In genomic region chr11:44437786-44438185, GRCm38 (mm10) we compare ENCODE assay signal across 39 mouse cellular contexts. TPM values are rescaled to one million over a fixed set of nuclear protein-coding genes. Genes with fewer than 3 reads are reported as not detected.
DNase-seq lines count a peak whose midpoint lies in the region; ATAC-seq and TF ChIP-seq lines count a peak whose summit lies in the region.
"Had no signal": no experiment of that assay in that cellular context is flagged by ENCODE, and none has a peak within 500 bp of the region (broad histone marks: within the 10 kb centered on the region; RNA-seq: fewer than 3 reads in every experiment).

No protein-coding gene starts in this region.

- no peaks in the 10 kb centered on the region for H3K4me1 ChIP-seq in liver, adult 2 months (ENCODE audit: control insufficient read depth, insufficient read depth, low read length)
- no peaks in the 10 kb centered on the region for H3K4me1 ChIP-seq in liver, embryonic 11.5 days (replicated peaks; ENCODE audit: control insufficient read depth, insufficient read depth, low read length)
- peaks cover 20% of the 10 kb centered on the region for H3K4me1 ChIP-seq in bone marrow macrophage, adult 2 months (ENCODE audit: control insufficient read depth, insufficient read depth, low read length)
- H3K4me1 ChIP-seq: embryonic facial prominence, embryonic 10.5 days; embryonic facial prominence, embryonic 15.5 days; forebrain, embryonic 12.5 days; heart, embryonic 13.5 days; limb, embryonic 10.5 days; limb, embryonic 15.5 days; liver, embryonic 15.5 days had no signal

- no peaks in the 10 kb centered on the region for H3K36me3 ChIP-seq in liver, adult 2 months (ENCODE audit: control insufficient read depth, insufficient read depth, low read length)
- no peaks in the 10 kb centered on the region for H3K36me3 ChIP-seq in liver, embryonic 11.5 days (ENCODE audit: control insufficient read depth, insufficient read depth, low read length)
- H3K36me3 ChIP-seq: embryonic facial prominence, embryonic 10.5 days; embryonic facial prominence, embryonic 15.5 days; forebrain, embryonic 12.5 days; heart, embryonic 13.5 days; limb, embryonic 10.5 days; limb, embryonic 15.5 days; liver, embryonic 15.5 days had no signal

- no peak for TF ChIP-seq POLR2A in liver, adult 2 months (IDR thresholded peaks at IDR 0.05; ENCODE audit: extremely low read depth, insufficient read depth, low read length)
- TF ChIP-seq POLR2A in bone marrow macrophage, adult 2 months (IDR thresholded peaks at IDR 0.05; ENCODE audit: borderline replicate concordance, low read depth, low read length): no peak

- DNase-seq in liver, adult 2 months (ENCODE audit: extremely low read depth, low read depth, low spot score): peak; percentile 34
- DNase-seq in liver, embryonic 11.5 days (ENCODE audit: low spot score): no peak
- DNase-seq in A20 (ENCODE audit: low read depth, low spot score): peak; percentile 25
- no peak for DNase-seq in adrenal gland, postnatal 36 days
- DNase-seq in adrenal gland, adult (ENCODE audit: inconsistent age in 2 of 2, low spot score in 1 of 2): no peak
- DNase-seq: adrenal gland, postnatal 10 days; cerebellum, adult 2 months; cerebellum, postnatal 14 days; forebrain, postnatal 0 days; gastrocnemius, postnatal 10 days; heart, postnatal 10 days; kidney, adult 9 months; kidney, postnatal 10 days; layer of hippocampus, adult 9-11 months; lung, embryonic 14.5 days; lung, postnatal 4 days; thymus, postnatal 4 days had no signal

- no peak overlapping the region for H3K4me2 ChIP-seq in liver, embryonic 11.5 days
- H3K4me2 ChIP-seq: embryonic facial prominence, embryonic 15.5 days; forebrain, embryonic 12.5 days; heart, embryonic 13.5 days; hindbrain, embryonic 14.5 days; limb, embryonic 15.5 days; liver, embryonic 15.5 days; lung, embryonic 14.5 days; midbrain, embryonic 11.5 days had no signal

- ATAC-seq in liver, embryonic 11.5 days (replicated peaks; ENCODE audit: low FRiP score): no peak
- ATAC-seq in megakaryocyte progenitor cell, adult 5-6 weeks (replicated peaks; ENCODE audit: poor library complexity): peak; percentile 92
- ATAC-seq: activated CD4-positive, CD25-positive, alpha-beta regulatory T cell, adult 4 months; forebrain, postnatal 0 days; intestine, postnatal 0 days; midbrain, embryonic 16.5 days had no signal

- WGBS in liver, adult 2 months: 82% methylated on average over 6 of the region's 6 CpGs
- 87% methylated on average over 6 of the region's 6 CpGs for WGBS in liver, embryonic 11.5 days

- H3K27me3 ChIP-seq in liver, adult 2 months (ENCODE audit: control insufficient read depth, insufficient read depth, low read length): no peaks in the 10 kb centered on the region; the same call in 1 of the 2 replicates
- no peaks in the 10 kb centered on the region for H3K27me3 ChIP-seq in liver, embryonic 11.5 days (replicated peaks; ENCODE audit: control insufficient read depth, insufficient read depth, low read length)
- H3K27me3 ChIP-seq: embryonic facial prominence, embryonic 15.5 days; forebrain, embryonic 12.5 days; heart, embryonic 13.5 days; limb, embryonic 15.5 days; liver, embryonic 15.5 days had no signal

- TF ChIP-seq CTCF in liver, adult 2 months (IDR thresholded peaks at IDR 0.05; ENCODE audit: low read depth, low read length): no peak
- no peak for TF ChIP-seq CTCF in bone marrow macrophage, adult 2 months (IDR thresholded peaks at IDR 0.05; ENCODE audit: low read depth, low read length)

- H3K9ac ChIP-seq in liver, adult 2 months (ENCODE audit: low read depth, low read length): no peak overlapping the region
- no peak overlapping the region for H3K9ac ChIP-seq in liver, embryonic 11.5 days (ENCODE audit: low read depth, low read length)
- H3K9ac ChIP-seq: embryonic facial prominence, embryonic 15.5 days; forebrain, embryonic 12.5 days; forebrain, postnatal 0 days; heart, embryonic 13.5 days; hindbrain, embryonic 14.5 days; limb, embryonic 15.5 days; liver, embryonic 15.5 days; lung, embryonic 14.5 days had no signal

- H3K4me3 ChIP-seq in liver, adult 2 months (ENCODE audit: insufficient read depth, low read depth, low read length): no peak overlapping the region
- H3K4me3 ChIP-seq in liver, embryonic 11.5 days (ENCODE audit: low read depth, low read length): no peak overlapping the region
- H3K4me3 ChIP-seq in bone marrow macrophage, adult 2 months (ENCODE audit: insufficient read depth, low read length): no peak overlapping the region
- H3K4me3 ChIP-seq: embryonic facial prominence, embryonic 10.5 days; embryonic facial prominence, embryonic 15.5 days; forebrain, embryonic 12.5 days; heart, embryonic 13.5 days; limb, embryonic 10.5 days; limb, embryonic 15.5 days; liver, embryonic 15.5 days had no signal

- no peak overlapping the region for H3K27ac ChIP-seq in liver, adult 2 months (replicated peaks; ENCODE audit: insufficient read depth, low read depth, low read length)
- H3K27ac ChIP-seq in liver, embryonic 11.5 days (ENCODE audit: low read depth, low read length): no peak overlapping the region
- H3K27ac ChIP-seq in bone marrow macrophage, adult 2 months (ENCODE audit: insufficient read depth, low read depth, low read length): peak overlapping the region; percentile 75
- H3K27ac ChIP-seq: embryonic facial prominence, embryonic 10.5 days; embryonic facial prominence, embryonic 15.5 days; forebrain, embryonic 12.5 days; heart, embryonic 13.5 days; hindbrain, embryonic 14.5 days; limb, embryonic 10.5 days; limb, embryonic 15.5 days; liver, embryonic 15.5 days had no signal

- no peaks in the 10 kb centered on the region for H3K9me3 ChIP-seq in liver, embryonic 11.5 days (ENCODE audit: control insufficient read depth, low read length)
- H3K9me3 ChIP-seq: embryonic facial prominence, embryonic 10.5 days; embryonic facial prominence, embryonic 15.5 days; forebrain, embryonic 12.5 days; heart, embryonic 13.5 days; limb, embryonic 10.5 days; limb, embryonic 15.5 days; liver, embryonic 15.5 days had no signal

- H3K79me2 ChIP-seq in liver, adult 2 months (ENCODE audit: control insufficient read depth, insufficient read depth, low read length): no peaks in the 10 kb centered on the region

RNA-seq across cellular contexts. Expression of gene Ublcp1, which starts 32.5 kb away (rescaled TPM):
- 29.9 and 35.0 TPM in 2 replicates for total RNA-seq in liver, adult 2 months (2014; rRNA removed)
- 6.2 and 6.7 TPM in 2 replicates for polyA plus RNA-seq in liver, adult 2 months (2012; rRNA removed)
- 54.1 and 54.6 TPM in 2 replicates for polyA plus RNA-seq in liver, embryonic 11.5 days (2014; fragmentation: Nextera tagmentation; extraction: Ambion mirVana)
- polyA plus RNA-seq in bone marrow macrophage, adult 2 months (2012; ENCODE audit: insufficient read depth, insufficient read length, missing spikeins): 9.7 and 16.5 TPM in 2 replicates
- total RNA-seq in megakaryocyte progenitor cell, adult 5-6 weeks (2015): 11.0 and 14.9 TPM in 2 replicates
- 11.6 and 13.8 TPM in 2 replicates for total RNA-seq in megakaryocyte progenitor cell, adult 5-6 weeks (2017)
- total RNA-seq in adrenal gland, postnatal 36 days (2021): 10 to 100 TPM; 42.5 to 44.1 TPM

RNA-seq across cellular contexts. Expression of gene Il12b, which starts 37.9 kb away (rescaled TPM):
- not detected in 2 replicates for total RNA-seq in liver, adult 2 months (2014; rRNA removed)
- not detected in 2 replicates for polyA plus RNA-seq in liver, adult 2 months (2012; rRNA removed)
- polyA plus RNA-seq in liver, embryonic 11.5 days (2014; fragmentation: Nextera tagmentation; extraction: Ambion mirVana): not detected in 2 replicates
- not detected in 2 replicates for polyA plus RNA-seq in bone marrow macrophage, adult 2 months (2012; ENCODE audit: insufficient read depth, insufficient read length, missing spikeins)
- total RNA-seq in megakaryocyte progenitor cell, adult 5-6 weeks (2015): not detected in 2 replicates
- total RNA-seq in megakaryocyte progenitor cell, adult 5-6 weeks (2017): not detected in 2 replicates
- total RNA-seq in adrenal gland, postnatal 36 days (2021): not detected
- total RNA-seq: adrenal gland, postnatal 10 days; ES-E14; forebrain, postnatal 0 days; gastrocnemius, postnatal 10 days; heart, postnatal 10 days; hematopoietic stem cell, adult 5-6 weeks; left cerebral cortex, postnatal 10 days had no signal
- polyA plus RNA-seq: activated CD4-positive, CD25-positive, alpha-beta regulatory T cell, adult 4 months; brain, embryonic 14.5 days; cerebellum, adult 2 months; embryonic facial prominence, embryonic 10.5 days; embryonic facial prominence, embryonic 15.5 days; forebrain, embryonic 12.5 days; forebrain, postnatal 0 days; intestine, postnatal 0 days; limb, embryonic 10.5 days; liver, embryonic 15.5 days; lung, embryonic 14.5 days; midbrain, embryonic 11.5 days; midbrain, embryonic 16.5 days; neural tube, embryonic 14.5 days; small intestine, adult 2 months; stomach, embryonic 14.5 days; testis, adult 2 months had no signal

Comparison
In these comparisons a context has a peak if more than half of its experiments do, and no peak if none do; other contexts are left out.
1. DNase-seq: peak in liver, adult 2 months (single experiment) and A20 (single experiment); none in liver, embryonic 11.5 days (single experiment), adrenal gland, postnatal 36 days (0 of 2) and adrenal gland, adult (0 of 2).